Mouse (Mus musculus): ENCODE results near the gene Hepacam.

- TF ChIP-seq POLR2A (IDR thresholded peaks at IDR 0.05; ENCODE audit: low read depth, low read length) (no peak), CTCF (conservative IDR thresholded peaks at IDR 0.05; ENCODE audit: insufficient read depth, insufficient read length, low read depth, low read length) (no peak)
Observed at GRCm38 (mm10) chr9:37347184-37347987, 19.8 kb upstream of the Hepacam start.
